Comparison of ENCODE assay signal across 8 mouse cellular contexts in genomic region chr11:49712555-49713335, GRCm38 (mm10). TPM values are rescaled to one million over a fixed set of nuclear protein-coding genes. Genes with fewer than 3 reads are reported as not detected.
DNase-seq lines count a peak whose midpoint lies in the region; ATAC-seq and TF ChIP-seq lines count a peak whose summit lies in the region.

TSS of gene Cnot6 (minus strand) at chr11:49712723.

- H3K27me3 ChIP-seq in kidney, embryonic 14.5 days (ENCODE audit: control insufficient read depth, insufficient read depth, low read length) = no peaks in the 10 kb centered on the region
- H3K27me3 ChIP-seq in limb, embryonic 15.5 days = no peaks in the 10 kb centered on the region

- H3K9me3 ChIP-seq in kidney, embryonic 14.5 days (ENCODE audit: control insufficient read depth, low read length) = no peaks in the 10 kb centered on the region
- no peaks in the 10 kb centered on the region for H3K9me3 ChIP-seq in limb, embryonic 15.5 days

- peak within 1 kb of the TSS; percentile 81 for H3K4me2 ChIP-seq in kidney, embryonic 14.5 days (replicated peaks; ENCODE audit: low read depth, low read length)
- H3K4me2 ChIP-seq in limb, embryonic 15.5 days = peak within 1 kb of the TSS; percentile 63

- peak; percentile 99 for DNase-seq in A20 (ENCODE audit: low read depth, low spot score)
- peak; percentile 97 for DNase-seq in heart, adult 9 months (ENCODE audit: low spot score in 2 of 2)
- DNase-seq in monocyte, adult 2 months (ENCODE audit: low read depth in 1 of 2, low spot score in 2 of 2) = peak; percentile 91 to 93
- DNase-seq in spleen, postnatal 36 days (ENCODE audit: low spot score in 2 of 2) = peak; percentile 98 to 99

- no peak for TF ChIP-seq CTCF in bone marrow macrophage, adult 2 months (IDR thresholded peaks at IDR 0.05; ENCODE audit: low read depth, low read length)
- no peak for TF ChIP-seq CTCF in embryonic fibroblast, embryonic 13.5 days (IDR thresholded peaks at IDR 0.05; ENCODE audit: borderline replicate concordance, insufficient read depth, low read length)

- peaks cover 20% of the 10 kb centered on the region for H3K4me1 ChIP-seq in bone marrow macrophage, adult 2 months (ENCODE audit: control insufficient read depth, insufficient read depth, low read length)
- H3K4me1 ChIP-seq in embryonic fibroblast, embryonic 13.5 days (ENCODE audit: control insufficient read depth, insufficient read depth, low read length) = peaks cover 9% of the 10 kb centered on the region; the same call in 1 of the 2 replicates
- H3K4me1 ChIP-seq in kidney, embryonic 14.5 days (ENCODE audit: control insufficient read depth, insufficient read depth, low read length) = peaks cover 19% of the 10 kb centered on the region
- peaks cover 25% of the 10 kb centered on the region for H3K4me1 ChIP-seq in limb, embryonic 15.5 days

- no peak for TF ChIP-seq POLR2A in bone marrow macrophage, adult 2 months (IDR thresholded peaks at IDR 0.05; ENCODE audit: borderline replicate concordance, low read depth, low read length)
- peak; percentile 72 for TF ChIP-seq POLR2A in embryonic fibroblast, embryonic 13.5 days (IDR thresholded peaks at IDR 0.05; ENCODE audit: low read depth, low read length)

- peak within 1 kb of the TSS; percentile 93 for H3K4me3 ChIP-seq in bone marrow macrophage, adult 2 months (ENCODE audit: insufficient read depth, low read length)
- H3K4me3 ChIP-seq in embryonic fibroblast, embryonic 13.5 days (ENCODE audit: insufficient read depth, low read length) = peak within 1 kb of the TSS; percentile 81
- peak within 1 kb of the TSS; percentile 99 for H3K4me3 ChIP-seq in kidney, embryonic 14.5 days (ENCODE audit: low read length)
- H3K4me3 ChIP-seq in limb, embryonic 15.5 days = peak within 1 kb of the TSS; percentile 97

- H3K36me3 ChIP-seq in kidney, embryonic 14.5 days (ENCODE audit: control insufficient read depth, insufficient read depth, low read length) = no peaks in the 10 kb centered on the region; the same call in 1 of the 2 replicates
- peaks cover 7% of the 10 kb centered on the region; the same call in 1 of the 2 replicates for H3K36me3 ChIP-seq in limb, embryonic 15.5 days

- under 1% methylated on average over 45 of the region's 65 CpGs for WGBS in kidney, embryonic 14.5 days
- WGBS in limb, embryonic 15.5 days = under 1% methylated on average over 65 of the region's 65 CpGs

- peak; percentile 97 for ATAC-seq in kidney, embryonic 14.5 days (ENCODE audit: low FRiP score, low TSS enrichment)
- peak; percentile 98 for ATAC-seq in limb, embryonic 15.5 days (ENCODE audit: insufficient number of reproducible peaks, low FRiP score, low TSS enrichment, low read depth)

- peak within 1 kb of the TSS; percentile 99 for H3K9ac ChIP-seq in kidney, embryonic 14.5 days (ENCODE audit: low read depth, low read length)
- H3K9ac ChIP-seq in limb, embryonic 15.5 days = peak within 1 kb of the TSS; percentile 99

- H3K27ac ChIP-seq in bone marrow macrophage, adult 2 months (ENCODE audit: insufficient read depth, low read depth, low read length) = peak within 1 kb of the TSS; percentile 56
- peak within 1 kb of the TSS; percentile 81 for H3K27ac ChIP-seq in embryonic fibroblast, embryonic 13.5 days (ENCODE audit: insufficient read depth, low read length)
- H3K27ac ChIP-seq in kidney, embryonic 14.5 days (ENCODE audit: low read depth, low read length) = peak within 1 kb of the TSS; percentile 94
- H3K27ac ChIP-seq in limb, embryonic 15.5 days = peak within 1 kb of the TSS; percentile 95

RNA-seq across cellular contexts. Expression of gene Cnot6, which starts in this region (rescaled TPM):
- polyA plus RNA-seq in bone marrow macrophage, adult 2 months (2012; ENCODE audit: insufficient read depth, insufficient read length, missing spikeins) = 33.5 and 37.6 TPM in 2 replicates
- polyA plus RNA-seq in embryonic fibroblast, embryonic 13.5 days (2011; ENCODE audit: insufficient read length, low read depth, missing spikeins) = 66.6 and 94.8 TPM in 2 replicates
- polyA plus RNA-seq in kidney, embryonic 14.5 days (2014; fragmentation: Nextera tagmentation; extraction: Ambion mirVana) = 75.3 and 77.4 TPM in 2 replicates
- 40.1 and 47.9 TPM in 2 replicates for polyA plus RNA-seq in limb, embryonic 15.5 days (2015; fragmentation: Nextera tagmentation; extraction: Ambion mirVana)

Comparison
In these comparisons a context has a peak if more than half of its experiments do, and no peak if none do; other contexts are left out.
1. Peak in every context shown above with its lines: DNase-seq, ATAC-seq, H3K4me3 ChIP-seq and H3K27ac ChIP-seq.